Mouse (Mus musculus) cortical plate, adult 2 months (tissue): ENCODE data around the gene Ptpn21. TPM values are rescaled to one million over a fixed set of nuclear protein-coding genes. Genes with fewer than 3 reads are reported as not detected.
A peak's percentile ranks its signal among the peaks of the same experiment; 100 is the strongest.

Experiments used
- H3K27ac ChIP-seq: fragments of 200-500 bp; 2 replicates; pipeline ENCODE4 v1.5.1; 2012; ENCODE audit warnings: low read length, control low read depth, inconsistent platforms; ENCODE audit not compliant: insufficient read depth
- H3K4me1 ChIP-seq: fragments of 200-500 bp; 2 replicates; pipeline ENCODE4 v1.6.1; 2011; ENCODE audit warnings: low read length; ENCODE audit not compliant: control insufficient read depth, insufficient read depth
- H3K4me3 ChIP-seq: fragments of 200-500 bp; 2 replicates; pipeline ENCODE4 v1.5.1; 2011; ENCODE audit warnings: mild to moderate bottlenecking, low read length, control low read depth; ENCODE audit not compliant: insufficient read depth
- CTCF ChIP-seq: fragments of 200-500 bp; IDR thresholded peaks from 2 replicates; pipeline ENCODE4 v1.5.1; 2011; ENCODE audit warnings: mild to moderate bottlenecking, control low read depth, low read length; ENCODE audit not compliant: insufficient read depth; ENCODE audit errors: extremely low read depth
- POLR2A ChIP-seq: fragments of 200-500 bp; IDR thresholded peaks from 2 replicates; pipeline ENCODE4 v1.6.1; 2011; ENCODE audit warnings: mild to moderate bottlenecking, low read length, control low read depth; ENCODE audit not compliant: insufficient read depth; ENCODE audit errors: extremely low read depth
- polyA plus RNA-seq: library from polyadenylated mRNA; depleted of rRNA; stranded (reverse); fragments of >200 nt; gene quantifications from 2 replicates; pipeline ENCODE4 v1.2.3, GENCODE M21; 2012; rRNA removed

The Ptpn21 gene
- polyA plus RNA-seq, 1 experiment, result 8.5 TPM

- H3K4me3 ChIP-seq, result no peak overlapping the region
- peaks cover 5% of the 10 kb centered on the region for H3K4me1 ChIP-seq
- TF ChIP-seq CTCF, result no peak
- TF ChIP-seq POLR2A, result no peak
- no peak overlapping the region for H3K27ac ChIP-seq
Measured at GRCm38 (mm10) chr12:98670429-98670828, 66.8 kb downstream of the Ptpn21 start.

- H3K27ac ChIP-seq, result no peak overlapping the region
- no peak for TF ChIP-seq POLR2A
- no peak for TF ChIP-seq CTCF
Measured at GRCm38 (mm10) chr12:98669864-98670263, 67.3 kb downstream of the Ptpn21 start.

GRCm38 (mm10) chr12:98669086-98669485, 68.1 kb downstream of the Ptpn21 start:
- peaks cover 5% of the 10 kb centered on the region for H3K4me1 ChIP-seq
- TF ChIP-seq POLR2A (no peak), CTCF (no peak)
- no peak overlapping the region for H3K4me3 ChIP-seq
- no peak overlapping the region for H3K27ac ChIP-seq

More at GRCm38 (mm10) chr12:98669864-98670263, 67.3 kb downstream of the Ptpn21 start:
- no peak overlapping the region for H3K4me3 ChIP-seq
- H3K4me1 ChIP-seq, result peaks cover 5% of the 10 kb centered on the region

- Histone ChIP-seq H3K4me3 (no peak overlapping the region), H3K4me1 (peaks cover 5% of the 10 kb centered on the region), H3K27ac (peak overlapping the region; percentile 39; the same call in 1 of the 2 replicates)
- TF ChIP-seq CTCF, result no peak
- no peak for TF ChIP-seq POLR2A
Measured at GRCm38 (mm10) chr12:98668132-98668814, 68.9 kb downstream of the Ptpn21 start.

GRCm38 (mm10) chr12:98662617-98663016, 74.6 kb downstream of the Ptpn21 start:
- TF ChIP-seq POLR2A (no peak), CTCF (no peak)
- H3K4me1 ChIP-seq, result no peaks in the 10 kb centered on the region
- no peak overlapping the region for H3K4me3 ChIP-seq
- no peak overlapping the region for H3K27ac ChIP-seq

- no peak overlapping the region for H3K4me3 ChIP-seq
- TF ChIP-seq POLR2A, result no peak
- no peak for TF ChIP-seq CTCF
- H3K4me1 ChIP-seq, result no peaks in the 10 kb centered on the region
- H3K27ac ChIP-seq, result no peak overlapping the region
Measured at GRCm38 (mm10) chr12:98656873-98657272, 80.3 kb downstream of the Ptpn21 start.

GRCm38 (mm10) chr12:98644852-98645251, 92.4 kb downstream of the Ptpn21 start:
- Histone ChIP-seq H3K4me3 (no peak overlapping the region), H3K4me1 (no peaks in the 10 kb centered on the region), H3K27ac (no peak overlapping the region)
- TF ChIP-seq CTCF, result no peak
- no peak for TF ChIP-seq POLR2A

GRCm38 (mm10) chr12:98628260-98628970, 108.8 kb downstream of the Ptpn21 start:
- Histone ChIP-seq H3K4me1 (peaks cover 2% of the 10 kb centered on the region; the same call in 1 of the 2 replicates), H3K27ac (peak overlapping the region; percentile 6; the same call in 1 of the 2 replicates), H3K4me3 (peak overlapping the region; percentile 86)
- no peak for TF ChIP-seq CTCF
- TF ChIP-seq POLR2A, result no peak

- H3K4me3 ChIP-seq, result peak within 1 kb of the TSS; percentile 86
- H3K4me1 ChIP-seq, result peaks cover 2% of the 10 kb centered on the region; the same call in 1 of the 2 replicates
- TF ChIP-seq POLR2A (peak; percentile 46; the same call in 1 of the 2 replicates), CTCF (no peak)
- H3K27ac ChIP-seq, result peak within 1 kb of the TSS; percentile 6; the same call in 1 of the 2 replicates
Measured at GRCm38 (mm10) chr12:98627392-98628259, 109.6 kb downstream of the Ptpn21 start, which contains the start of gene Spata7. Spata7 (plus strand) TSS chr12:98628157.

Other genes starting within 250 kb of the Ptpn21 start
- gene Kcnk10, start 159.1 kb downstream of the Ptpn21 start, polyA plus RNA-seq, result 4.3 and 4.7 TPM in 2 replicates
- gene Spata7, start 109.2 kb downstream of the Ptpn21 start, polyA plus RNA-seq, result 26.5 and 27.0 TPM in 2 replicates
- 119 TPM in 2 replicates for gene Zc3h14, start 9.6 kb upstream of the Ptpn21 start, polyA plus RNA-seq
- 84.6 and 98.0 TPM in 2 replicates for gene Eml5, start 164.1 kb upstream of the Ptpn21 start, polyA plus RNA-seq
- gene Ttc8, start 183.2 kb upstream of the Ptpn21 start, polyA plus RNA-seq, result 57.7 and 64.0 TPM in 2 replicates